Mouse (Mus musculus) T-helper 1 cell (primary cell): ENCODE results near the gene Ephb6.

Experiments used
- in situ Hi-C: fragments of 300-600 bp; cut with MboI, MseI; formaldehyde crosslinking; loops from one replicate; pipeline ENCODE4 v1.15.1; 2025; ENCODE audit warnings: high pct_unique_total_duplicates

Gene Ephb6

DNA sequence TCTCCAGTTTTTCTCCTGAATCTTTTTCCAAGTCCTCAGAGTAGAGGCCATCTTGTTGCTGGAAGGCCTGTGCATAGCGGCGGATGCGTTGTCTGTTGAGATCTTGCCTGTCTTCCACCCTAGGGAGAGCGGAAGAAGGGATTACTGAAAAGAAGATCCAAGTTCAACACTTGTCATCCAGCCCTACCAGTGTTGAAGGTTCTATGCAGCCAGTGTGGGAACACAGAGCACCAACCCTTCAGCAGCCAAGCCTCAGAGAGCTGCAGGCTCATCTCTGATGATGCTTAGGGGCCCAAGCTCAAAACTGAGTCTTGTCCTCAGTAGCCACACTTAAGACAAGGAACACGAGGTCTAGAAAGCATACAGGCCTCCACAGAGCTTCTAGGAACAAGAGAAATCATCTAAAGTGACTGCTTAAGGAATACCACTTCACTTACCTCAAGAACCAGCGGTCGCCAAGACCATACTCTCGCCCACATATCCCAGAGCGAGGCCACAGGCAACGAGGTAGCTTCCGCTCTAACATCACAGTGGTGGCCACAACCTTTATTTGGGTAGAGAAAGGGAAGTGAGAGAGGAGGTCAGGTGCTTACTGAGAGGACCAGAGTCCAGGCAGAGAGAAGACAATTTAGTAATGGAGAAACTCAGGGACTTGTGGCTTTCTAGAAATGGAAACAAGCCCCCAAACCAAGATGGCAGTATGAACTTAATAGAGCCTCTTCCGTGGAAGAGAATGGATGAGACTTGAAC lies 16.1 kb downstream of the Ephb6 start:
- in situ Hi-C loops, result no loop called here

GRCm38 (mm10) chr6:41622661-41623060 lies 17.4 kb downstream of the Ephb6 start:
- in situ Hi-C loops, result no loop called here

DNA sequence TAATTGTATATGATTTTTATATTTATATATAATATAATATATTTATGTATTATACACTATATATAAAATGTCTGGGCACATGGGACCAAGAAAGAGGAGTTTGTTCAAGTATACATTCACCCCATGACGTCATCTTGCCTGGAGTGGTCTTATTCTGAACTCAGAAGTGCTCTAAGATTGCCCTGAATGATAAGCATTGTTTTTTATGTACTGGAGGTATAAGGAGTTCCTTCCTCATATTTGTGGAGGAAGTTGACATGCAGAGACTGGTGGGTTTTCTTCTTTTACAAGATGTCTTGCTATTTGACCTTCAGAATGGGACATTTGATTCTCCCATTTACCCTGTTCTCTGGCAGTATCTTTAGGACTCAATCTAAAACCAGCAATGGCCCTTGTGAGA lies 22.9 kb downstream of the Ephb6 start:
- in situ Hi-C loops, result no loop called here

- in situ Hi-C loops, result no loop called here
Measured at GRCm38 (mm10) chr6:41630791-41631190, 25.5 kb downstream of the Ephb6 start.

- in situ Hi-C loops, result no loop called here
Measured at GRCm38 (mm10) chr6:41631549-41631948, 26.3 kb downstream of the Ephb6 start.

GRCm38 (mm10) chr6:41635211-41635610 lies 29.9 kb downstream of the Ephb6 start:
- in situ Hi-C loops, result no loop called here

DNA sequence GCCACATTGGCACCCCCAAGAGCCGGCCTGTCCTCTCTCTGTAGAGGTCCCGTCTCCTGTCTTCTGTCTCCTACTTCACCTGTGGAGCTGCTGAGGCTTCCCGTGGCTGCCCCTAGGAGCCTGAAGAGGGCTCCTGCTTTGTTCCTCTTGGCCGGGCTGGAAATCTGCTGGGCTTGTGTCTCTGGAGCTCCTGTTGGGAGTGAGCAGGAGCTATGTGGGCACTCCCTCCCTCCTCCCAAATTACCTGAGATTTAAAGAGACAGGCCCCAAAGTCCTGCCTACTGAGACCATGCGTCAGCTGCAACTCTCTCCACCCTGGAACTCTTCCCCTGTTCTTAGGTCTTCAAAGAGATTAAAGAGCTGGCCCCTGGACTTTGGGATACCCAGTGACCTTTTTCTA lies 30.9 kb downstream of the Ephb6 start, which contains the start of gene Trpv6:
Gene Trpv6 (minus strand): TSS at position 228 of the 400 bp plus-strand sequence.
- in situ Hi-C loops, result no loop called here

GRCm38 (mm10) chr6:41637393-41637792 lies 32.1 kb downstream of the Ephb6 start:
- in situ Hi-C loops, result no loop called here

GRCm38 (mm10) chr6:41637927-41638506 lies 32.7 kb downstream of the Ephb6 start:
- in situ Hi-C loops, result no loop called here

- in situ Hi-C loops, result no loop called here
Measured at GRCm38 (mm10) chr6:41640449-41640848, 35.2 kb downstream of the Ephb6 start.

DNA sequence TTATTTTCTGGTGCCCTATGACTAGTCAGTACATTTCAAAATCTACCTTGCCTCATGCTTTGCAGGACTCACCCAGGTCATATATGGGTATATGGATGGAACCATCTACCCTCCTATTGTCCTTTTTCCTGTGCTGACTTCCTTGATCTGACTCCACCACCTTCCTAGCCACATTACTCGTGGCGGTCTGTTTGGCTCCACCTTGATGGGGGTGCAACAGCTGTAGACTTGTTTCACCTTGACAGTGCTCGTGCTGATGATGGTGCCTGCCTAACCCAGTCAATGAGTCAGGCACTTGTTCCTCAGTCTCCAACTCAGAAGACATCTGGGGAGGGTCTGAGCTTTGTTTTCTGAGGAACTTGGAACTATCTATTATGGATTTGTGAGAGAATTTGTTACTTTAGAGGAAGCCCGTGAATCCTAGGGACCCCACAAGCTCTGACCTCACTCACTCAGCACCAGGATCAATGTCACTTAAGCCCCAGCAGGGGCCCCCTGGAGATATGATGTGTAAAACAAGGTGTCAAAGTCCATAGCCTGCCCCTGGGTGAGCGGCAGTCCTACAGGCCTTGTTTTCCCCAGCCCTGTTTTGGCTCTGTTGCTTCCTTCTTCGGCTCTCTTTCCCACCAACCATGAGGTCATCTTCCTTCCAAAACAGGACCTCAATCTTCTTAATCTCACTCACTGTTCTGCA lies 36.0 kb downstream of the Ephb6 start:
- in situ Hi-C loops, result no loop called here

- in situ Hi-C loops, result no loop called here
Measured at GRCm38 (mm10) chr6:41642765-41643164, 37.5 kb downstream of the Ephb6 start.

GRCm38 (mm10) chr6:41643227-41643626 lies 37.9 kb downstream of the Ephb6 start:
- in situ Hi-C loops, result no loop called here

GRCm38 (mm10) chr6:41646220-41646619 lies 40.9 kb downstream of the Ephb6 start:
- in situ Hi-C loops, result no loop called here

GRCm38 (mm10) chr6:41646672-41647071 lies 41.4 kb downstream of the Ephb6 start:
- in situ Hi-C loops, result no loop called here

- in situ Hi-C loops, result no loop called here
Measured at GRCm38 (mm10) chr6:41653173-41653572, 47.9 kb downstream of the Ephb6 start.

GRCm38 (mm10) chr6:41654648-41655047 lies 49.4 kb downstream of the Ephb6 start:
- in situ Hi-C loops, result no loop called here

DNA sequence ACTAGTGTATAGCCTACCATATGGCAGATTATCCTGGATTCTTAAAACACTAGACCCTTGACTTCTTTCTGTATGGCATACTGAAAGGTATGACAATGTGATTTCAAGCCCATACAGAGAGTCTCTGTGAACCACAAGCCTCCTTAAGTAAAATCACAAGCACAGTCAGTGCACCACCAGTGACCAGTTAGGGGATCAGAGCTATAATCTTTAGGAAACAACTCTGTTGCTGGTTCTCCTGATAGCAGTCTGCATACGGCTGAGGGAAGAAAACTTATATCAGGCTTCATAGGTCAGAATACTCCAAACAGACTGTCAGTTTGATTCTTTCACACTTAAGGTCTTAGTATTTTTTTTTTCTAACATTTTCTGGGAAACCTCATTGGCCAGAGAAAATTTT lies 53.2 kb downstream of the Ephb6 start:
- in situ Hi-C loops, result no loop called here

DNA sequence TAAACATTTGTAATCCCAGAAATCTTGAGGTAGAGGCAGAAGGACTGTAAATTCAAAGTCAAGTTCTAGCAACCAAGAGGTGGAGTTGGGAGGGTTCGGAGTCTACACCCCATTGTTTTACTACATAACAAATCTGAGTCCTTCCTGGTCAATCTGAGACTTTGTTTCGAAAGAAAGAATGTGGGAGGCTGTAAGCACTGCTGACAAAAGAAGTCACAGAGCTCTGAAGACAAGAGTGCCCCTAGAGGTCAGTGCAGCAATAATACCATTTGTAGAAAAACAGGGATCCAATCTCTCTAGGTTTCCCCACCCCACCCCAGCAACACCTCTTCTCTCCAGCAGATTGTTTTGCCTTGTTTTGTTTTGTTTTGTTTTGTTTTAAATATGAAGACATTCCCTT lies 57.0 kb downstream of the Ephb6 start:
- in situ Hi-C loops, result no loop called here
